25 mouse cellular contexts compared by ENCODE assay signal in genomic region chr17:78624941-78625340, GRCm38 (mm10).
"Had no signal": no experiment of that assay in that cellular context is flagged by ENCODE, and none has a peak within 500 bp of the region (broad histone marks: within the 10 kb centered on the region; RNA-seq: fewer than 3 reads in every experiment).

No protein-coding gene starts in this region.

- H3K4me1 ChIP-seq: heart, embryonic 13.5 days; heart, embryonic 15.5 days; hindbrain, embryonic 10.5 days; hindbrain, embryonic 12.5 days; intestine, embryonic 15.5 days; kidney, embryonic 15.5 days; limb, embryonic 13.5 days; limb, embryonic 15.5 days; liver, embryonic 12.5 days had no signal

- DNase-seq: gastrocnemius, adult 2 months; gastrocnemius, postnatal 10 days; gastrocnemius, postnatal 25 days; heart, adult 2 months; heart, postnatal 4 days; kidney, adult 11 months; kidney, adult 2 months; kidney, adult 9 months; kidney, postnatal 14 days; kidney, postnatal 36 days had no signal

- H3K27ac ChIP-seq: gastrocnemius, adult 2 months; heart, adult 2 months; heart, embryonic 13.5 days; heart, embryonic 15.5 days; hindbrain, embryonic 10.5 days; hindbrain, embryonic 12.5 days; hindbrain, embryonic 14.5 days; intestine, embryonic 15.5 days; kidney, embryonic 15.5 days; kidney, postnatal 0 days; left cerebral cortex, adult 2 months; limb, embryonic 13.5 days; limb, embryonic 15.5 days; liver, embryonic 12.5 days; liver, embryonic 14.5 days had no signal

- H3K9me3 ChIP-seq: heart, embryonic 13.5 days; heart, embryonic 15.5 days; hindbrain, embryonic 12.5 days; intestine, embryonic 15.5 days; kidney, embryonic 15.5 days; limb, embryonic 13.5 days; limb, embryonic 15.5 days; liver, embryonic 12.5 days had no signal

- H3K4me3 ChIP-seq: gastrocnemius, adult 2 months; heart, adult 2 months; heart, embryonic 13.5 days; heart, embryonic 15.5 days; hindbrain, embryonic 10.5 days; hindbrain, embryonic 12.5 days; intestine, embryonic 15.5 days; kidney, embryonic 15.5 days; left cerebral cortex, adult 2 months; limb, embryonic 13.5 days; limb, embryonic 15.5 days; liver, embryonic 12.5 days had no signal

- ATAC-seq: hindbrain, embryonic 16.5 days; inflammation-experienced regulatory T-cells, adult 6 months; intestine, embryonic 15.5 days; liver, embryonic 12.5 days had no signal

- H3K9ac ChIP-seq: heart, embryonic 13.5 days; heart, embryonic 15.5 days; hindbrain, embryonic 12.5 days; hindbrain, embryonic 14.5 days; intestine, embryonic 15.5 days; kidney, embryonic 15.5 days; limb, embryonic 13.5 days; limb, embryonic 15.5 days; liver, embryonic 12.5 days; liver, embryonic 14.5 days had no signal

- H3K36me3 ChIP-seq: heart, embryonic 13.5 days; heart, embryonic 15.5 days; hindbrain, embryonic 12.5 days; intestine, embryonic 15.5 days; kidney, embryonic 15.5 days; limb, embryonic 13.5 days; limb, embryonic 15.5 days; liver, embryonic 12.5 days had no signal
